Mouse (Mus musculus) neural tube, embryonic 11.5 days (tissue): Measurements from ENCODE around the gene Gm28035. TPM values are rescaled to one million over a fixed set of nuclear protein-coding genes. Genes with fewer than 3 reads are reported as not detected.

Experiments
- ATAC-seq: fragments of 200-750 bp; cut with Nextera tagmentation; 2 replicates; pipeline ENCODE4 v1.8.0; 2017; ENCODE audit warnings: moderate number of reproducible peaks, mild to moderate bottlenecking, moderate TSS enrichment, moderate library complexity; ENCODE audit not compliant: insufficient read depth, low FRiP score, low TSS enrichment
- DNase-seq: peaks from one replicate; pipeline ENCODE4 v3.0.0-alpha.2; 2015; ENCODE audit warnings: low spot score
- H3K27ac ChIP-seq: fragments of 300-500 bp; sonication (generic); 2 replicates; pipeline ENCODE4 v1.5.1; 2014; ENCODE audit warnings: low read depth, mild to moderate bottlenecking, low read length
- H3K27me3 ChIP-seq: fragments of 300-500 bp; sonication (generic); 2 replicates; pipeline ENCODE4 v1.6.1; 2014; ENCODE audit warnings: mild to moderate bottlenecking, low read length, mixed read lengths; ENCODE audit not compliant: control insufficient read depth, insufficient read depth
- H3K36me3 ChIP-seq: fragments of 300-500 bp; sonication (generic); 2 replicates; pipeline ENCODE4 v1.6.1; 2014; ENCODE audit warnings: mild to moderate bottlenecking, low read length, moderate library complexity, mixed read lengths; ENCODE audit not compliant: control insufficient read depth, insufficient read depth
- H3K4me1 ChIP-seq: fragments of 300-500 bp; sonication (generic); 2 replicates; pipeline ENCODE4 v1.6.1; 2014; ENCODE audit warnings: low read length, mixed read lengths; ENCODE audit not compliant: control insufficient read depth, insufficient read depth
- H3K4me2 ChIP-seq: fragments of 300-500 bp; sonication (generic); 2 replicates; pipeline ENCODE4 v1.6.1; 2014; ENCODE audit warnings: low read depth, mild to moderate bottlenecking, moderate library complexity
- H3K4me3 ChIP-seq: fragments of 300-500 bp; sonication (generic); 2 replicates; pipeline ENCODE4 v1.5.1; 2014; ENCODE audit warnings: low read depth, low read length
- H3K9ac ChIP-seq: fragments of 300-500 bp; sonication (generic); 2 replicates; pipeline ENCODE4 v1.6.1; 2014; ENCODE audit warnings: mild to moderate bottlenecking, low read length
- H3K9me3 ChIP-seq: fragments of 300-500 bp; sonication (generic); 2 replicates; pipeline ENCODE4 v1.6.1; 2016; ENCODE audit warnings: low read length; ENCODE audit not compliant: control insufficient read depth
- WGBS: fragments of 180-500 bp; shearing (Covaris S2); extraction: QIAGEN DNeasy Blood & Tissue Kit; methylation state at CpG from one replicate; pipeline ENCODE4 v1.1.7; 2014; 5-methylcytosine and 5-hydroxymethylcytosine counted together
- polyA plus RNA-seq: library from polyadenylated mRNA; unstranded; fragments of >200 nt; fragmentation: Nextera tagmentation; extraction: Ambion mirVana; gene quantifications from 2 replicates; pipeline ENCODE4 v1.2.1, GENCODE M21; 2014

Gene Gm28035
- polyA plus RNA-seq, 1 experiment from 2014 or later = 0.17 TPM

DNA sequence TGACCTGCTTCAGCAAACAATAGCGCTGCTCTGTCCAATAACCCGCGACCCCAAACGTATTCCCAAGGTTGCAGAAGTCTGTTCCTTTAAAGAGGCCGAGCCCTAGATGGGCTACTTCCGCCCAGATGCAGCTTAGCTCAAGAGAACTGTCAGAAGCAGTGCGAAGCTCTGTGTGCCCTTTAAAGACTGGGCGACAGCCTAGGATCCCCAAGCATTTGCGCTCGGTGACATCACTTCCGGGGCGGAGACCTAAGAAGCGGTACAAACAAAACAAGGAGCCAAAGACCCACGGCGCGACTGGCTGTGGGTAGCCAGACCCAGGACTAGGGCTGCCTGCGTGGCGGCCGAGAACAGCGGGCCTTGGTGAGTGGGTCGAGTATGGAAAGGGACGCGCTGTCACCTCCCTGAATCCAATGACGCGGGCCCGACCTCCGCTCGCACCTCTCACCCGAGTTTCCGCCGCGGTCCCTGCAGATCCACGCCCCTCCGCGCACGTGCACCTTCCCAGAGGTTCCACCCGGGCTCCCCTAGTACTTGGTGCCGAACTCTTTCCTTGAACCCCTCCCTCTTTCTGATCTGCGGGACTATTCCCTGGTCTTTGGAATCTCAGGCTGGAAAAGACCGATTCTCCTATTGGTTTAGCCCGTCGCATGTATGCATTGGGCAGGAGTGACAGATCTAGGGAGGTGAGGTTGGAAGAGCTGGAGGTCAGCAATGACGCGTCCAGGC, 34.6 kb upstream of the Gm28035 start, which contains the start of gene Kyat1:
Gene Kyat1 (minus strand): TSS at position 219 of the 729 bp plus-strand sequence.
- Histone ChIP-seq H3K4me2 (peak within 1 kb of the TSS; percentile 90), H3K9ac (peak within 1 kb of the TSS; percentile 65), H3K4me3 (peak within 1 kb of the TSS; percentile 73), H3K9me3 (no peaks in the 10 kb centered on the region), H3K36me3 (no peaks in the 10 kb centered on the region), H3K27ac (no peak within 1 kb of the TSS), H3K27me3 (no peaks in the 10 kb centered on the region), H3K4me1 (peaks cover 8% of the 10 kb centered on the region)
- ATAC-seq (peak; percentile 90), DNase-seq (peak; percentile 95)
- under 1% methylated on average over 44 of the region's 44 CpGs for WGBS

DNA sequence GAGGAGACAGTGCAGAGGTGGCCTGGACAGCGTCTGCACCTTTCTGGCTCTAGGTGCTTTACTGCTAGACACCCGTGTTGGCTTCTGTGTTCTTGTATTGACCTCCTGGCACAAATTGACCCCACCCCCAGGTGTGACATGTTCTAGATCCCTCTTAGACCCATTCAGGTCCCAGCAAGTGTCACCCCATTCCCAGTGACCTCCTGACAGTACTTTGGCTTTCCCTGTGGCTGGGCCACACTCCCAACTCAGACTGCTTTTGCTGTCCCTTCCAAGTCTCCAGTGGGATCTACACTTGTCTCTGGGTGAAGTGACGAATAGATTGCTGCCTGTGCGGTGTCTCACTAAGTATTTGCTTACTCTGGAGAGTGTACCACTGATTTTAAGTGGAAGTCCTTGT, 33.0 kb upstream of the Gm28035 start:
- 84% methylated on average over 4 of the region's 4 CpGs for WGBS
- H3K9ac ChIP-seq = no peak overlapping the region
- H3K4me1 ChIP-seq = peaks cover 8% of the 10 kb centered on the region
- no peaks in the 10 kb centered on the region for H3K27me3 ChIP-seq
- no peaks in the 10 kb centered on the region for H3K9me3 ChIP-seq
- no peaks in the 10 kb centered on the region for H3K36me3 ChIP-seq
- no peak overlapping the region for H3K4me3 ChIP-seq
- ATAC-seq (no peak), DNase-seq (no peak)
- H3K4me2 ChIP-seq = no peak overlapping the region
- no peak overlapping the region for H3K27ac ChIP-seq

DNA sequence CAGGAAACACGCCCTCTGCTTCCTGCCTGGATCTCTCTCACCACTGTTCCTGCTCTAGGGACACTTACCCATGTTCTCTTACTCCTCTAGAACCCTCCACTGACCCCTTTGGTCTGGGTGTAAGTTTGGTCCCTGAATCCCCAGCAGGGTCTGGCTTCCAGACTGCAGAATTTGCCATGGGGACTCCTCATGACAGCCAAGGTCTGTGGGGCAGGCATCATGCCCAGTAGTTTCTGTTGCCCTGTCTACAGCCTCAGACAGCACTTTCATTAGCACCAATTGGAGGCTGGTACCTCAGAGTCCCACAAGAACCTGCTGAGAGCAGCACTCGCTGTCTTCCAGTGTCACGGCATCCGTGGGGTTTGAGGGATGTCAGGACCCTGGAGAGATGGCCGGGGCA, 32.5 kb upstream of the Gm28035 start:
- DNase-seq (no peak), ATAC-seq (no peak)
- no peak overlapping the region for H3K4me2 ChIP-seq
- no peak overlapping the region for H3K9ac ChIP-seq
- no peaks in the 10 kb centered on the region for H3K27me3 ChIP-seq
- H3K4me3 ChIP-seq = no peak overlapping the region
- no peak overlapping the region for H3K27ac ChIP-seq
- H3K9me3 ChIP-seq = no peaks in the 10 kb centered on the region
- H3K36me3 ChIP-seq = no peaks in the 10 kb centered on the region
- 76% methylated on average over 5 of the region's 5 CpGs for WGBS
- H3K4me1 ChIP-seq = peaks cover 8% of the 10 kb centered on the region

DNA sequence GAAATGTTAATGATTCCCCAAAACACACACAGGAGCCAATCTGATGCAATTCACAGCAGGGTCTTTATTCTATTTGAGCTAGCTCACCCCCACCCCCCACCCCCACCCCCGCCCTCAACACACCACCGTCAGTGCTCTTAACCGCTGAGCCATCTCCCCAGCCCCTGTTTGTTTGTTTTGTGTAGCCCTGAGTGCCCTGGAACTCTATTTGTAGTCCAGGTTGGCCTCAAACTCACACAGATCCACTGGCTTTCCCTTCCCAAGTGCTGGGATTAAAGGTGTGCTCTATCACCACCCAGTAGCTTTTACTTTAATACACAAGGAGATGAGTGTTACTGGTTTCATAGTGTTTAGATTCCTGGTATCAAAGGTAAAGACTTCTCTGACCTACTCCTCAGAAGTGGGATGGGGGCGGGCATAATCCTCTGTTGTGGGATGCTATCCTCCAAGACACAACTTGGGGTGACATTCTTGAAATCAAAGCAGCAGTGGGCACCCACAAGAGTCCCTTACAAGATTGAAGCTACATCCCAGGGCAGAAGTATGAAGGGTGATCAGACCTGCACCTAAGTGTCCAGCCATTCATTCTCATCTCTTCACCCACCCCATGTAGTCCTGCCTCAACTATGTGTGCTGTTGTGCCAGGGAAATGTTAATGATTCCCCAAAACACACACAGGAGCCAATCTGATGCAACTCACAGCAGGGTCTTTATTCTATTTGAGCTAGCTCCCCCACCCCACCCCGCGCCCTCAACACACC, 28.8 kb upstream of the Gm28035 start:
- no peak overlapping the region for H3K4me3 ChIP-seq
- no peaks in the 10 kb centered on the region; the same call in 1 of the 2 replicates for H3K4me1 ChIP-seq
- H3K9ac ChIP-seq = no peak overlapping the region
- DNase-seq (no peak), ATAC-seq (no peak)
- no peak overlapping the region for H3K27ac ChIP-seq
- H3K27me3 ChIP-seq = no peaks in the 10 kb centered on the region
- no peak overlapping the region for H3K4me2 ChIP-seq
- no peaks in the 10 kb centered on the region for H3K9me3 ChIP-seq
- H3K36me3 ChIP-seq = no peaks in the 10 kb centered on the region
- 68% methylated on average over 6 of the region's 6 CpGs for WGBS

DNA sequence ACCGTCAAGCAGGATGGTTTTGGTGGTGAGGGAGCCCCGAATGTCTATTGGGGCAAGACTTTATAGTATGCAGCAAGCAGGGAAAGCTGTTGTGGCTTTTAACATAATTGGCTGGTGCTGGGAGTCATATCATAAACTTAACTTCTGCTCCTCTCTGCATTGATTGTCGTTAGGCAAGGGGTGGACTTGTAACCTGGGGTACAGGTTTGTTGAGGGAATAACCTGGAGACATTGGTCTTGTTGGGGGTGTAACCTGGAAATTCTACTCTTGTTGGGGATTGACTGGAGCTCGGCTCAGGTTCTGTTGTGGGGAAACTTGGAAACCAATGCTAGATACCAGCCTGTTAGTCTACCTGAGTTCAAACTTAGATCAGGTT, 28.2 kb upstream of the Gm28035 start:
- ATAC-seq (no peak), DNase-seq (no peak)
- Histone ChIP-seq H3K4me1 (no peaks in the 10 kb centered on the region), H3K9me3 (no peaks in the 10 kb centered on the region), H3K36me3 (no peaks in the 10 kb centered on the region), H3K27me3 (no peaks in the 10 kb centered on the region), H3K27ac (no peak overlapping the region), H3K4me3 (no peak overlapping the region), H3K4me2 (no peak overlapping the region), H3K9ac (no peak overlapping the region)
- WGBS = 74% methylated on average over 4 of the region's 4 CpGs

DNA sequence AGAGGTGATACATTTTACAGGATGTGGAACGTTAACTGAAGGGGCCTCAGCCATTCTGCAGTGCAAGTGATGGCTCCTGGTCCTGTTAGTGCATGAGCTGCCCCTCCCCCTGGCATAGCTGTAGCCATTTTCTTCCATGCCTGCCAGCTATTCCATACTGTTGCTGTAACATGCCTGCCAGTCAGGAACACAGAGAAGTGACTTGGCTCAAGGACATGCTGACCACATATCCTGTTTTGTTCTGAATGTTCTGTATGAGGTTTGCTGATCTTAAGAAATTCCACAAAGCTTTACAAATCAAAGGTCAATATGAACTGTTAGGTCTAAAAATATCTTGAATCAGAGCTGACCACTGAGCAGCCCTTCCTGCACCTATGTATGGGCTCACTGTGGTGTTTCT, 27.4 kb upstream of the Gm28035 start:
- ATAC-seq = no peak
- 87% methylated on average over 1 of the region's 1 CpGs for WGBS
- H3K4me3 ChIP-seq = no peak overlapping the region
- no peak overlapping the region for H3K4me2 ChIP-seq
- no peaks in the 10 kb centered on the region for H3K27me3 ChIP-seq
- no peak for DNase-seq
- no peaks in the 10 kb centered on the region for H3K9me3 ChIP-seq
- no peaks in the 10 kb centered on the region for H3K4me1 ChIP-seq
- H3K9ac ChIP-seq = no peak overlapping the region
- no peaks in the 10 kb centered on the region for H3K36me3 ChIP-seq
- H3K27ac ChIP-seq = no peak overlapping the region

DNA sequence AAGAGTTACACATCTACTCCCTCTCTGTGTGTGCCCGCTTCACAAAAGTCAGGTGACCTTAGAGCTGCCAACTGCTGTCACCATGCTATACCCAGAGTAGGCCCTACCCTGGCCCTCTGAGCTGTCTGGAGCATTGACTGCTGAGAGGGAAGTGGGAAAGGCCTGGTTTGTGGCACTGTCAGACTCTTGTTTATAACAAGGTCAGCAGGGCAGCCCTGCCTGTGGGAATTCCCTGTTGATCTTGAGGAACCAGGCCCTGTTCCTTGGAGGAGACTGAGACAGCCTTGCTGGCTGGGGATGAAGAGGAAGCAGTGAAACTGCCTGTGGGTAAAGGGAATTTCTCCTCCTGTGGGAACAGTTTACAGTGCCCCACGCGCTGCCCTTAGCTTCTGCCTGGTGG, 25.6 kb upstream of the Gm28035 start:
- no peaks in the 10 kb centered on the region for H3K9me3 ChIP-seq
- no peaks in the 10 kb centered on the region for H3K36me3 ChIP-seq
- no peak overlapping the region for H3K27ac ChIP-seq
- H3K4me1 ChIP-seq = no peaks in the 10 kb centered on the region
- no peaks in the 10 kb centered on the region for H3K27me3 ChIP-seq
- WGBS = 91% methylated on average over 3 of the region's 3 CpGs
- no peak overlapping the region for H3K4me2 ChIP-seq
- no peak for ATAC-seq
- no peak overlapping the region for H3K4me3 ChIP-seq
- H3K9ac ChIP-seq = no peak overlapping the region
- DNase-seq = no peak

DNA sequence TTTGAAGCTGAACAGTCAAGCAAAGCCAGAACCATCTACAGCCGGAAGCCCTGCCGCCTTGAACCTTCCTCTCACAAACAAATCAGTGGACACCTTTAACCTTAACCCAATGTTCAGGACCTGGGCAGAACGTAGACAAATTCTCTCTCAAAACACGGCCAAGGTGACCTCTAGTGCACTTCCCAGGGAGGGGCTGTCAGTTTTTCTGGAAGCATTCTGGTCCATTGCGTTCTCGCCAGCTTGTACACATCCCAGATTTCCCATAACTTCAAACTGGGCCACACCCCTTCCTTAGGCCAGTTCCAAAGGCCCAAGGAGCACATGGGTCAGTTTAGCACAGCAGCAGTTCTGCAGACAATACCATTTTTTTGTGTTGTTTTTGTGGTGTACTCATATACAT, 24.9 kb upstream of the Gm28035 start:
- 91% methylated on average over 6 of the region's 6 CpGs for WGBS
- Histone ChIP-seq H3K4me2 (no peak overlapping the region), H3K4me3 (no peak overlapping the region), H3K36me3 (no peaks in the 10 kb centered on the region), H3K27me3 (no peaks in the 10 kb centered on the region), H3K27ac (no peak overlapping the region), H3K9me3 (no peaks in the 10 kb centered on the region), H3K4me1 (no peaks in the 10 kb centered on the region), H3K9ac (no peak overlapping the region)
- DNase-seq (no peak), ATAC-seq (no peak)

DNA sequence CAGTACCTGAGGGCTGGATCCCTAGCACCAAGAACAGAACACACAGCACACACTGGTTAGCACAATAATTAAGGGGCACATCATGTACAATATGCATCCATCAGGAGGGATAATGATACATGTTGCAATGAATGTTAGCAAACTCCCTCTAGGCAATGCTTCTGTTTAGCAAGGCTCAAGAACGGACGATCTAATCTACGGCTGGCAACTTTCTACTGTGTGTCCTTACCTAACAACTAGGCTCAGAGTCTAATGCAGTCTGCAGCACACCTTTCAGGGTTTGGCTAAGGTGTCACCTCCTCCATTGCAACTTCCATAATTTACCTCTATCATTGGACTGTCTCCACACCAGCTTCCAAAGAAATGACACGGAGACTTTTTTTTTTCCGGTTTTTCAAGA, 24.1 kb upstream of the Gm28035 start:
- WGBS = 97% methylated on average over 5 of the region's 5 CpGs
- Histone ChIP-seq H3K27ac (no peak overlapping the region), H3K4me1 (no peaks in the 10 kb centered on the region), H3K36me3 (no peaks in the 10 kb centered on the region), H3K4me2 (no peak overlapping the region), H3K4me3 (no peak overlapping the region), H3K9ac (no peak overlapping the region), H3K9me3 (no peaks in the 10 kb centered on the region), H3K27me3 (no peaks in the 10 kb centered on the region)
- ATAC-seq (no peak), DNase-seq (no peak)
